Mouse (Mus musculus) right cerebral cortex, postnatal 4 days (tissue): Measurements from ENCODE around the gene Vps37b.

Source experiments
- DNase-seq: peaks from one replicate; pipeline ENCODE4 v3.0.0-alpha.2; 2022

Gene Vps37b

DNA sequence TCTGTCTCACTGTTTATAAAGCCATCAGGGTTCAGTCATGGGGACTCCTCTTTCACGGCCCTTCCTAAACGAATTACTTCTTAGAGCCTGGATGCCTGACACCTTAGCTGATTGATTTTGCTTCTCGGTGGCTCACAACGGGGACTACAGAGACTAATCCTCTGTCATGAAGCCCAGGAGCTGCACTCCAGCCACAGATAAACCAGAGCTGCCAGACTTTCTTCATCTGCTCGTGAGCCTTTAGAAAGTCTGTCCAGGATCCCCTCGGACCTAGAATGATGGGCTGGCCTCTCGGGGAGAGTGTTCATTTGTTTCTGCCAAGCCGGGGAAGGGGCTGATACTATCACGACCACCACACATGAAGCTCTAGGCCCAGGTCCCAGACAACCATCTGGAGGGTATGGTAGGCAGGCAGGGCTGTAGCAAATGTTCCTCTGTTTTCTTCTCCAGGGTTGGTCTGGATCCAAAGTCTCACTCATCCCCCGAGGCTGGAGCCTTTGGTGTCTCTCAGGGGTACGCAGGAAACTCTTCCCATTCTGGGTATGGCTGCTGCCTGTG lies 13.5 kb upstream of the Vps37b start:
- DNase-seq = no peak

DNA sequence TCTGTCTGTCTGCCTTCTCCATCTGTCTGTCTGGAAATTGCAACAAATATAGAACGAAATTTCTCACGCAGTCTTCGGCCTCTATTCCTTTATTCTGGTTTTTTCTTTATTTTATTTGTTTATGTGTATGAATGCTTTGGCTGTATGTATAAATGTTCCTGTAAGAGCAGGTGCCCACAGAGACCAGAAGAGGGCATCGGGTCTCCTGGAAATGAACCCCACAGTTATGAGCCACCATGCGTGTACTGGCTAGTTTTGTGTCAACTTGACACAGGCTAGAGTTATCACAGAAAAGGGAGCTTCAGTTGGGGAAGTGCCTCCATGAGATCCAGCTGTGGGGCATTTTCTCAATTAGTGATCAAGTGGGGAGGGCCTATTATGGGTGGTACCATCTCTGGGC lies 11.9 kb upstream of the Vps37b start:
- no peak for DNase-seq

DNA sequence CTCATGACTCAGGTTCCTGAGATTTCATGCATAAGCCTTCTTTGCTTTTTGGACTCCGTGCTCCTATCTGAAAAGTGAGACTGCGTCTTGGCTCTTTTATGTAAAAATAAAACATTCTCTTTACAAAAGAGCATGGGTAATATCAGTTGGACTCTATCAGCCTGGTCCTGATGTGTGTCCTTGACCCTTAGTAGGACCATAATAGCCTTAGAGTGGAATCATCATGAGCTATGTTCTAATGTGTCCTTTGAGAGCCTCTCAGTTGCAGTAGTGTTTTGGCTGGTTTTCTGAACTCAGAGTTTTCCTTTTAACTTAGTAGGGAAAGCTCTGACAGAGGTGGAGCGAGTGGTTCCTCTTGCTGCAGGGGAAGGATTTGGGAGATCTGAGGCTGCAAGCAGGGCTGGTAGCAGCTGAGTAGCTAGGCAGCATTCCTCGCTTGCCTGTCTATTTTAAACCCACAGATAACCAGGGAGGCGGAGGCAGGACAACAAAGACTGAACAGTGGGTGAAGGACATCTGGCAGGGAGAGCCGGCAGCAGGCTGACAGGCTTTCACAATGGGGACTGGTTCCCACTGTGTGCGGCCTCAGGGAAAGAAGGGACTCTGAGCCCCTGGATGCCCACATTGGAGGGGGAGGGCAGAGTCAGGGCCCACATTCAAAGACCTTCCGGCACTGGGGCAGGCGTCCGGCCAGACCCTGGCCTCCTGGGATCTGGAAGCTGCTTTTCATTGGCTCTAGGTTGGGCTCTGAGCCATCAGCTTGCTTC lies 11.3 kb upstream of the Vps37b start:
- peak; percentile 60 for DNase-seq

DNA sequence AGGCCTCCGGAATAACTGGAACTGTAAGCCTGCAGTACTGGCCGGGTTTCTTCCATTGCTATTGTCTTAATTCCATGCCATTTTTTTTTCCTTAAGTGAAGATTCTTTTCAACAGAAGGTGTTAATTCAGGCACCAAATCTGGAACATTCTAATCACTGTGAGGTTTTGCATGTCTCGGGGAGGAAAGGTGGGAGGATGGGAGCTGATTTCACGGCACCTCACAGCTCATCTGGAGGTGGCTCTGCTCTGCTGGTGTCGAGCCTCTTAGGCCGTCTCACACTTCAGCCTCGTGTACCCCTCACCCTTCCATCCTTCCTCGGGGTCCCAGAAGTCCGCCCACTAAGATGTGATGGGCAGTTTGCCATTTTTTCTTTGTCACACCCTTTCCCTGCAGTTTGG lies 9.0 kb upstream of the Vps37b start:
- no peak for DNase-seq

DNA sequence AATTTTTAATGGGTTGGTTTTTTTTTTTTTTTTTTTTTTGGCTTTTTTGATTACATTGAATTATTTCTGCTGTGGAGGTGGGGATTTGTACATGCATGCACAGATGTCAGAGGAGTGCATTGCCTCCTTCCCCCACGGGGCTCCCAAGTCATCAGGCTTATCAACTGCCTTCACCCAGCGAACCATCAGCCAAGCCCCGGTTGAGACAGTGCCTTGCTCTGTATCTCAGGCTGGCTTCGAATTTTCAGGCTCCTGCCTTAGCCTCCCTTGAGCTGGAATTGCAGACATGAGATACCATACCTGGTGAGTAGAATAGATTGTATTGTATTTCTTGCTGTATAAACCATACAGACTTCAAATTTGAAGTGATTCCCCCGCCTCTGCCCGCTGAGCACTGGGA lies 7.5 kb upstream of the Vps37b start:
- no peak for DNase-seq

DNA sequence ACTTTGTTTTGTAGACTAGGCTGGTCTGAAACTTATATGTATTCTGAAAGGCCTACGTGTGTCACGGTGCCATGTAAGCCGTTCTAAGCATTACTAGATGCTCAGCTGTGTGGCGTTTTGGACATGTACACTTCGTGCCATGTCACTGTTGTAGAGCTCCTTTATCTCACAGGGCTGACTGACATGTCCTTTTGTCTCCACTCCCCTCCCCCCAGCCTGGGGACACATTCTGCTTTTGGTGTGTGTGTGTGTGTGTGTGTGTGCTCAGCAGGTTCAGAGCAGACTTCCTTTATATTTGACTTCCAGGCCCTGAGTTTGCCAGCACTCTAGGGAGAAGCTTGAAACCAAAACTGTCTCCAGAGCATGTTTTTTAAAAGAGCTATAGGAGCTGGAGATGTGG lies 4.8 kb upstream of the Vps37b start:
- DNase-seq = no peak

DNA sequence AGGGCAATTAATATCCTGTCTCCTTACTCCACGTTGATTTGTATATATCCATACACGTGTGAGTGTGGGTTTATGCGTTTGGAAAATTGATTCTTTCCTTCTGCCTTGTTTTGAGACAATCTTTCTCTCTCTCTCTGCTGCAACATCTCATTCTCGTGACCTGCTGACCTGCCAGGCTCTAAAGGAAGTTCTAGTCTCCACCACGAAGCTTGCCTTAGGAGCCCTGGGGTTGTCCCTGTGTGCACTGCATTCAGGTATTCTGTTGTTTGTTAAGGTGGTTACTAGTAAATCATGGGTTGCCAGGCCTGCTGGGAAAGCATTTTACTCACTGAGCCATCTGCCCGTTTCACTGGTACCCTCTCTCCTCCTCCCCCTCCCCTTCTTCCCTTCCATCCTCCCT lies 4.3 kb upstream of the Vps37b start:
- DNase-seq = no peak

DNA sequence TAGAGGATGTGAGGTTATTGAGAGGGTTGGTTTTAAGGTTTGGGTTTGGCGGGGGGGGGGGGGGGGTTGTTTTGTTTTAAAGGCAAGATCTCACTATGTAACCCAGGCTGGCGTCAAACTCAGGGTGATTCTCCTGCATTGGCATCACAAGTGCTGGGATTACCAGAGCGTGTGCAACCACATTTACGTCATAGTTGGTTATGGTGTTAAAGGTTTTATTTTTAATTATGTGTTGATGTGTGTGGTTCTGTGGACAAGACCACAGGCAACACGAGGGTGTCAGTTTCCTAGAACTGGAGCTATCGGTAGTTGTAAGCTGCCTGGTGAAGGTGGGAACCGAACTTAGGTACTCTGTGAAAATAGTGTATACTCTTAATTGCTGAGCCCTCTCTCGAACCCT lies 3.7 kb upstream of the Vps37b start:
- DNase-seq = no peak

DNA sequence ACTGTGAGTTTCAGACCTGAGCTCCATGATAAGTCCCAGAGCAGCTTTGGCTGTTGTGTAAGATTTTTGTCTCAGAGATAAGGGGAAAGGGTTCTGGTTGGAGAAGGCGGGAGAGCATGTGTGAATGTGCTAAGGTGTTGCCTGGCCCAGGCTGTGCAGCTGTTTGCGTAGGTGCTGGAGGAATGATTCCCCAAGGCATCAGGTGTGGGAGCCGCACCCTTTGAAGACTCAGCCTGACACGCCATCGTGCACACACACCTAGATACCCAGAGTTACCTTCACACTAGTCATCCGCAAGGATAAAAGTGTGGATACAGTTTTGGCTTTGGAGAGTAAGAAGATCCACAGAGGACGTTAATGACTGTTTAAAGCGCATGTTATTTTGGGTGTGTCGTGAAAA lies 3.3 kb upstream of the Vps37b start:
- DNase-seq = no peak

DNA sequence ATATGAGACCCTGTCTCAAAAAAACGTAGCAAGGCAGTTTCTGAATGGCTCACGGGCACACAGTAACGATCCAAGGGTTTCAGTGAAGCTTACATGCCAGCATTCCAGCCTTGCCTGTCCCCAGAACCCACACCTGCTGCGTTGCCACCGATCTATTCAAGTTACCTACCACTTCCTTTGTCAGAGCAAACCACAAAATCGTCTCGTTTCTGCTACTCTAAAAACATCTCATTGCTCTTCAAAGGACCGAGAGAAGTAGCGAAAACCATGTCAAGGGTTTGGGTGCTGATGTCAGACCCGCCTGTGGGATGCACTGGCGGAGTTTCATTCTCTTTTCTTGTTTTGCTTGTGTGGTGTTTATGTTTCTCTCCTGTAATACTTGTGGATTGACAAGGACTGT lies 2.4 kb upstream of the Vps37b start:
- DNase-seq = no peak

DNA sequence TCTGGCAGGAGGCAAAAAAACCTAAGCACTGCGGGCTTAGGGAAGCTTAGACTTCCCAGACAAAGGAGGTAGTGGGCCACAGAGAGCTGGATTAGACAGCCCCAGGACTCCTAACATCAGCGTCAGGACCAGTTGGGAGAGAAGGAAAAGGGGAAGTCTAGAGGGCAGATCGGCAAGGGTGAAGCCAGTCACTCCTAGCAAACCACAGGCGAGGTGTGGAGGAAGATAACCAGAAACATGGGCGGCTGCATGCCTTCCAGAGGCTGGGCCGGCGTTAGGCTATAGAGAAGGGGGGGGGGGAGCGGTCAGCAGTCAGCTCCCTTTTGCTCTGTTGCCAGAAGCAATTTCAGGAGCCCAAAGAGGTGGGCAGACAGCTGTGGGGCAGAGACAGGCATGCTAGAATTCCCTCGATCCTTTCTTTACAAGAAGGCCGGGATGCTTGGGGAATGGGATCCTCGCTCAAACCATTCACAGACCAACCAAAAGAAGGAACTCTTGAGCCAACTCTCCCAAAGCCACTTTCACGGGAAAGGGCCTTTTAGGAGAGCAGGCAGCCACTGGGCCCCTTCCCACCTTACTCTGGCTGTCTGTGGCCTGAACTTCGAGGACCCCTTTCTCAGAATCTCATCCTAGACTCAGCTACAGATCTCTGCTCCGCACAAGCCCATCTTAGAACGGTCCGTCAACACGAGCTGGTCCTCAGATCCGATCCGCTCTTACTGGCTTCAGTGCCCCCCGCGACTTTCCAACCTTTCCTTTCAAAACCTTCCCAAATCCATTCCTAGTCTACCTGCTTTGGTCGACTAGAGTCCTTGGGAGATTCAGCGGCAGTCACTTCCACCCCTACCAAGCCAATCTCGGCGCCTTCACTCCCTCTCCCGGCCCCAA lies 758 bp downstream of the Vps37b start:
- DNase-seq = no peak

DNA sequence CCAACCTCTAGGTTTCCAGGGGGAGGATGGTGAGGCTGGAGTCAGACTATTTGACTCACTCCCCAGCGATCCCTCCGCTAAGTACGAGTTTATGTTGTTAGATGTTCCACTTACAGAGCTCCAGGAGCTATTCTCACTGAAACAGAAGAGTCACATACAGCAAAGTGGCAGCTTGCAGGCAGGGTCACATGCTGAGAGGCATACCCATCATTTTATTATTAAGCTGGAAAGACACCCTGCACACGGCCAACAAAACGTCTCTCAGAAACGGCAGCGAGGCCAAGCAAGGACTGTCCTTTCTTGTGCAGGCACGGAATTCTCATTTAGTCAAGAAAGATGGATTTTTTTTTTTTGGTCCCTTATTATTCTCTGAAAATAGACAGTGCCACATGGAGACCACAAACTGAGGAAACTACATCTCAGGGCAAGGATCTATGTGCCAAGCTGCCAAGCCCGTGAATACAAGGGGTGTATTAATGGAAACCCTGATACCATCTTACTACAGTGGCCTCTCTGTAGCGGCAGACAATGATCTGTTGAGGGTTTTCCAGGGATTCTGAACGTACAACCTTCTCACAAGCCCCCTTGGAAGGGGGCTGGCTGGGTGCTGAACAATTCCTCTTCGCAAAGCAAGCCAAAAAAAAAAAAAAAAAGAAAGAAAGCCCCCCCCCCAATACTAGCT lies 1.5 kb downstream of the Vps37b start:
- no peak for DNase-seq

DNA sequence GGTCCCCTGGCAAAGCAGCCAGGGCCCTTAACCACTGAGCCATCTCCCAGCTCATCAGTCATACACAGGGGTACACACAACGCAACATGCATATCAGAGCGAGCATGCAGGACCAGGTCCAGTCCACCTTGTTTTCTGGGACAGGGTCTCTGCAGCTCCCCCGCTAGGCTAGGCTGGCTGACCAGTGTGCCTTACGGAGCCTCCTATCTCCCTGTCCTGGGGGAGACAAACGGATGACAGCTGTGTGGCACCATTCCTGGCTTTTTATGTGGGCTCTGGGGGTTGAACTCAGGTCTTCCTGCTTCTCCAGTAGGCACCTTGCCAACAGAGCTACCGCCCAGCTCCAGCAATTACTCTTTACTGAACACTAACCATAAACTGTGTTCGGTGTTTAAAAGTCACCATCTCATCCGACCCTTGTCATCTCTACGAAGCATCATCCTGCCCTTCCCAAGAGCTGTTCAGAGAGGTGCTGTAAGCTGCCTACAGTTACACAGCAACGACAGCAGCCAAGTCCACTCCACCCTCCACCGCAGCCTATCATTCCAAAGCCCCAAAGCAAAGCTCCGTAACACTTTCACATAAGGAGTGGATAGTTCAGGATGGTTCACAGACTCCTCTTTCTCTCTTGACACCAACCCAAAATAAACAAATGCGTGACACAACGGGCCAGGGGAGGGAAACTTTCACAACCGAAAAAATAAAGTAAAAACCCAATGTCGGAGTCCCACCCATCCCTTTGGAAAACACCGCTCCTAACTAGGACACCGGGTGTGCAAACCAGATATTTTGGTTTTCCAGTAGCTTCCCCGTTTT lies 2.6 kb downstream of the Vps37b start:
- DNase-seq = no peak

DNA sequence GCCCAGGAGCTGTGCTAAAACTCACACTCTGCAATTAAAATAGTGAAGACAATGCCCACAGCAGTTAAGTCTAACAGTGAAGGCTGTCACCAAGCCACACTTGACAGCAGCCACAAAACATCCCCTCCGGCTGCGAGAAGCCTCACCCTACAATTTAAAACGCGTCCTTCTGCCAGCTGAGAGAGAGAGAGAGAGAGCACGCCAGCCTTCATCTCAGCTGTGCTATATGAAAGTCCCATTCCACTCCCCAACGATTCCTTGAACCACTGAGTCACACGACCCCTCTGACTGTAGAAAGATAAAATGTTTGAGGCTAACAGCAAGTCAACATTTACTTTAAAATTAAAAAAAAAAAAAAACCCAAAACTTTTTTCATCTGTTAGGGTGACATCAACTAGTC lies 3.4 kb downstream of the Vps37b start:
- DNase-seq = no peak

DNA sequence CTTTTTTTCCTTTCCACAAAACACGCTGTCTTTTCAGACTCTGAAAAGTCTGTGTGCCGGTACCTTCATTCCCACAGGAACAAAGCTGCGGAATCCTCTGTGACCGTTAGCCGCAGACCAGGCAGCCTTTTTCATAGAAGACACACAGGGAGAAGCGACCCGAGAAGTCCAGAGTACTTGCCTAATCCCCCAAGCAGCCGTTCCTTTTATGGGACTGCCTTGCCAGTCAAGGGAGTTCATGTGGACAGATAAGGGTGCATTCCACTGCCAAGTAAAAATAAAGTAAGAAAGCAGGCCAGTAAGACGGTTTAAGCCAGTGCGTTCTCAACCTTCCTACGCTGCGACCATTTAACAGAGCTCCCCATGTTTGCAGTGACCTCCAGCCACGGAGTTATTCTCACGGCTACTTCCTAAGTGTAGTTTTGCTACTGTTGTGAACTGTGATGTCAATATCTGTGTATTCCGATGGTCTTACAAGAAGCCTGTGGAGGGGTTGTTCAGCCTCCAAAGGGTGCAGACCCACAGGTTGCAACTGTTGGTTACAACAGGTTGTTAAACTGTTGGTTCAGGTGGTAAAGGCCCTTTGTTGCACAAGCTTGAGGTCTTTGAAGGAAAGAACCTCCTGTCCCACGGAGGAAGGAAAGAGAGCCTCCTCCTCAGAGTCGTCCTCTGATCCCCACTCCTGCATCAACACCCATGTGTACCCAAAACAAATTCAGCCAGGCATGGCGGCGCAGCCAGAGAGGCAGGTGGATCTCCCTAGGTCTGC lies 4.2 kb downstream of the Vps37b start:
- DNase-seq = no peak

DNA sequence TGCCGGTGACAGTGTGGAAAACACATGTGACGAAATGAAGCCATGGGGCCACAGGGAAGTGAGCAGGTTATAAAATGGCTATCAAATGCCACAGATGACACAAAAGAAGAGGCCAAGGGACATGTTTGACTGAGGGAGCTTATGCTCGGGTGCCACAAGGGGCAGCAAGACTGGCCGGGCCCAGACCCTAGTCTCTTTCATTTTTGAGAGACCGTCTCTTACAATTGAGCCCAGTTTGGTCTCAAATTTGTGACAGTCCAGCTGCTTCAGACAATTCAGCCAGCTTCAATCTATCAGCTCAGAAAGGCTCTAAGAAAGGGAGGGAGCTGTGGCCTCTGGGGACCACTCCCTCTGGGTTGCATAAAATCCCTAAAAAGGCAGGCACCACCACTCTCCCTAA lies 5.5 kb downstream of the Vps37b start:
- no peak for DNase-seq

DNA sequence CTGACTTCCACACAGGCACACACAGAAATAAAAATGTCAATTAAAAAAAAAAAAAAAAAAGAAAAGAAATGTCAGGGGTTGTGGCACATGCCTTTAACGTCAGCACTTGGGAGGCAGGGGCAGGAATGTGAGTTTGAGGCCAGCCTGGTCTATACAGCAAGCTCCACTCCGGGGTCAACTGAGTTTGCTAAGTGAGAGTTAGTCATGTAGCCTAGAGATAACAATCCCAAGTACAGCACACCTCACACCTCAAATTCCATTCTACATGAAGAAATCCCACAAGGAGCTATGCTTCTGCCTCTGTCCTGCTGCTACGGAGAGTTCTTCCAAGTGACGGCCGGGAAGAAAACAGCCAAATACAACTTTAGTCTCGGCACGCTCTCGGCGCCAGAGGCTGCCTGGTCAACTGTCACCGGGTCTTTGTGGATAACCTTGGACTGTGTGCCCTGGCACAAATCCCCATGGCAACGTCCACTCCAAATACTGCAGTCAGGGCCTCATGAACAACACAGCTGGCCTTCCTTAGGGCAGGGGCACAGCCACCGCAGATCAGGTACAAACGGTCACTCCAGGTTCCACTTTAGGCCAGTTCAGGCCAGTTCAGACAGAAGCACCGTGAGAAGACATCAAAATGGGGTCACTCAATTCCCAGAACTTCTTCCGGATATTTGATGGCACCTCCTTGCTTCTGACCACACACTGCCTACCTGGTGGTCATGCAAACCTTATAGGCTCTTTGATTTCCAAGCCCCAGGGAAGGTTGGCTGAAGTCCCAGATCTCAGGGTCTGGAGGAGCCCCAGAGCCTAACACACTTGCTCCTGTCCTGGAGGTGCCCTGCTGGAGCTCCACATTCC lies 6.3 kb downstream of the Vps37b start:
- DNase-seq = no peak

DNA sequence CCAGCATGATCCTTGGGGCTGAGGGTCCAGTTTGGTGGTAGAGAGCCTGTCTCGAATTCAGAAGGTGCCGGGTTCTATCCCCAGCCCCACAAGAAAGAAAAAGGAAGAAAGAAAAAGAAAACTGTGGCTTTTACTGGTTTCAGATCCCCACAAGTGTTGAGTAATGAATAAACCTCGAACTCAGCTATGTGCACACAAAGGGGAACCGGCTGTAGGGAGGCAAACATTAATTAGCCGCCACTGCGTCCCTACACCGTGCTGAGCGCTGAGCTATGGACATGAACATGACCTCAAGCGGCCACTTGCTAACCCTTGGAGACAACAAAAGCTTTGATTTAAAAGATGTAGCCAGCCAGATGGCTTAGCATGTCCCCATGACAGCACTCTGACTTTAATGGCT lies 6.9 kb downstream of the Vps37b start:
- no peak for DNase-seq

DNA sequence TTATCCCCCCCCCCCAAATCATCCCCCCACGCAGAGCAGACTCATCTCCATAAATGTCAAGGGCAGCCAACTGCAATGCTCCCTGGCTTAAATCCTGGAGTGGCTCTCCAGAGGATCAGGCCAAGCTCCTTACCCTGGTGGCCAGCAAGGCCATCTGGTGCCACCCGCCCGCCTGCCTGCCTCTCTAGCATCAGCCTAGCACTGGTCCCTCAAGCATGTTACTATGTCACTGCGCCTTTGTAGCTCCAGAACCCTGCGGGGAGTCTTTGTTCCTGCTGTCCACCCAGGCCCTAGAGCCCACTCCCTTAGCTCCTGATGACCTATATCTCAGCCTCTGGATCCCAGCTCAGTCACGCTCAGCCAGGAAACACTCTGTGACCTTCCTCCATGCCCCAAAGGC lies 7.4 kb downstream of the Vps37b start:
- no peak for DNase-seq

DNA sequence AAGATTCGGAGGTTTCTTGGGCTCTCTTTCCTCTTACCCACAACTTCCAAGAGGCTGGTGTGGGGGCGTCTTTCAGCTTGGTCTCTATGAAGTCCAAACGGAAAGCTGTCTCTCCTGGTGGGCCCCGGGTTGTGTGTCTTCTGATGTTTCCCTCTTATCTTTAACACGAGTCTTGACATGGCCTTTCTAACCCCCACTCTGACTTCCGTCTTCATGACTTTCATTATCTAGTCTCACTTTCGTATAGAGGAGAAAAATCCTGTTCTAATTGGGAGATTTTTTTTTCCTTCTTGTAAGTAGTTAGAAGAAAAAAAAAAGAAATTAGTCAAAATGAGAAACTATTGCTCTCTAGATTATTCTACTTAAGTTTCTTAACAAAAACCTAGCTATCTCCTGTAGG lies 9.7 kb downstream of the Vps37b start:
- no peak for DNase-seq

DNA sequence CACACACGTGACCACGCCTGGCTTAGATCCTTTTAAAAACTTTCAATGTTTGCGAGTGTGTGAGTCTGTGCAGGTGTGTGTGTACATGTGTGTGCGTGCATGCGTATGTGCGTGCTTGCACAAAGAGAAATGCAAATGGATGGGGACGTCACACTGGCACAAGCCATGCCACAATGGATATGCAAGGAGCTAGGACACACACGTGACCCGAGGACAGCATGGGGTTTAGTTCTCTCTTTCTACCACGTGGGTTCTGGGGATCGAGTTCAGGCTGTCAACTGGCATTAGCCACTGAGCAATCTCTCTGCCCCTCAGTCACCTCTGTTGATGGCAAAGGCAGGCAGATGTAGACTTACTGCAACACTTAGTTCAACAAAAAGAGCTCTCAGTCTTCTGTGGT lies 10.4 kb downstream of the Vps37b start:
- DNase-seq = no peak
